Mouse (Mus musculus) liver, postnatal 0 days (tissue): ENCODE results near the gene Nfix. TPM values are rescaled to one million over a fixed set of nuclear protein-coding genes. Genes with fewer than 3 reads are reported as not detected.

Experiments used
- ATAC-seq: fragments of 200-750 bp; cut with Nextera tagmentation; 2 replicates; pipeline ENCODE4 v1.8.0; 2017; ENCODE audit warnings: mild to moderate bottlenecking, moderate library complexity
- DNase-seq: peaks from one replicate; pipeline ENCODE4 v3.0.0-alpha.2; 2016
- H3K27ac ChIP-seq: fragments of 300-500 bp; sonication (generic); 2 replicates; pipeline ENCODE4 v1.5.1; 2014; ENCODE audit warnings: antibody characterized with exemption, moderate library complexity, mild to moderate bottlenecking, low read depth
- H3K27me3 ChIP-seq: fragments of 300-500 bp; sonication (generic); 2 replicates; pipeline ENCODE4 v1.6.1; 2014; ENCODE audit warnings: low read length, control low read depth, mixed read lengths; ENCODE audit not compliant: insufficient read depth
- H3K36me3 ChIP-seq: fragments of 300-500 bp; sonication (generic); replicated peaks from 2 replicates; pipeline ENCODE4 v1.6.1; 2014; ENCODE audit warnings: mild to moderate bottlenecking, control low read depth, low read length, moderate library complexity, mixed read lengths; ENCODE audit not compliant: insufficient read depth
- H3K4me1 ChIP-seq: fragments of 300-500 bp; sonication (generic); 2 replicates; pipeline ENCODE4 v1.6.1; 2014; ENCODE audit warnings: antibody characterized with exemption, mild to moderate bottlenecking, control low read depth; ENCODE audit not compliant: insufficient read depth
- H3K4me2 ChIP-seq: fragments of 300-500 bp; sonication (generic); 2 replicates; pipeline ENCODE4 v1.6.1; 2014; ENCODE audit warnings: low read depth, mild to moderate bottlenecking, low read length, moderate library complexity, mixed read lengths
- H3K4me3 ChIP-seq: fragments of 300-500 bp; sonication (generic); 2 replicates; pipeline ENCODE4 v1.5.1; 2014; ENCODE audit warnings: low read depth, low read length
- H3K9ac ChIP-seq: fragments of 300-500 bp; sonication (generic); replicated peaks from 2 replicates; pipeline ENCODE4 v1.6.1; 2014; ENCODE audit warnings: mild to moderate bottlenecking, moderate library complexity
- H3K9me3 ChIP-seq: fragments of 300-500 bp; sonication (generic); 2 replicates; pipeline ENCODE4 v1.6.1; 2016; ENCODE audit warnings: mild to moderate bottlenecking, control low read depth, low read length, mixed read lengths
- CTCF ChIP-seq: sonication (generic); IDR thresholded peaks from 2 replicates; pipeline ENCODE4 v1.5.1; 2016; ENCODE audit warnings: antibody characterized with exemption, low read depth
- EP300 ChIP-seq: IDR thresholded peaks from 2 replicates; pipeline ENCODE4 v1.6.1; 2016; ENCODE audit warnings: antibody characterized with exemption, low read depth, mild to moderate bottlenecking
- WGBS: fragments of 180-500 bp; shearing (Covaris S2); extraction: QIAGEN DNeasy Blood & Tissue Kit; methylation state at CpG from one replicate; pipeline ENCODE4 v1.1.7; 2014; ENCODE audit not compliant: insufficient replicate concordance; 5-methylcytosine and 5-hydroxymethylcytosine counted together
- polyA plus RNA-seq: library from polyadenylated mRNA; unstranded; fragments of >200 nt; fragmentation: Nextera tagmentation; extraction: Ambion mirVana; gene quantifications from 2 replicates; pipeline ENCODE4 v1.2.1, GENCODE M21; 2015

The Nfix gene
- polyA plus RNA-seq, 1 experiment from 2014 or later, result 4.7 TPM

DNA sequence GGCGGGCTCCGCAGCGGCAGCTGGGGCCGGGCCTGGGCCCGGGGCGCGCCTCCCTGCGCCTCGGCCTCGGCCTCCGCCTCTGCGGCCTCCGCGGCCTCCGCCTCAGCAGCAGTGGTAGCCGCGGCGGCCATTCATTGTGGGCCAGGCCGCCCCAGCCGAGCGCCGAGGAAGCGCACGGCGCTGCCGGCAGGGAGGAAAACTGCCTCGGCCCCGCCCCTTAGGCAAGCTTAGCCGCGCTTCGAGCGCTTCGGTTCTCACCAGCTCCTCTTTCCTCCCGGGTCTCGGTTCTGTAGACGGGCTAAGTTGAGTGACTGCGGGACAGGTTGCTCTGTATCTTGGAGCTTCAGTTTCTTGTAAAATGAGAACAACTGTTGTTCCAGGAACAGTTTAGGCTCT lies 112.4 kb downstream of the Nfix start, which contains the start of gene Nacc1:
Gene Nacc1, minus strand, starts transcription at position 158 of the 396 bp plus-strand sequence.
- Histone ChIP-seq H3K36me3 (peaks cover 4% of the 10 kb centered on the region), H3K4me3 (peak within 1 kb of the TSS; percentile 91), H3K4me1 (peaks cover 38% of the 10 kb centered on the region), H3K9me3 (no peaks in the 10 kb centered on the region), H3K27ac (peak within 1 kb of the TSS; percentile 89), H3K27me3 (no peaks in the 10 kb centered on the region), H3K9ac (peak within 1 kb of the TSS; percentile 93), H3K4me2 (peak within 1 kb of the TSS; percentile 97)
- TF ChIP-seq EP300, result no peak
- TF ChIP-seq CTCF, result peak; percentile 24
- peak; percentile 91 for DNase-seq
- 0% methylated on average over 30 of the region's 37 CpGs for WGBS
- peak; percentile 84 for ATAC-seq

DNA sequence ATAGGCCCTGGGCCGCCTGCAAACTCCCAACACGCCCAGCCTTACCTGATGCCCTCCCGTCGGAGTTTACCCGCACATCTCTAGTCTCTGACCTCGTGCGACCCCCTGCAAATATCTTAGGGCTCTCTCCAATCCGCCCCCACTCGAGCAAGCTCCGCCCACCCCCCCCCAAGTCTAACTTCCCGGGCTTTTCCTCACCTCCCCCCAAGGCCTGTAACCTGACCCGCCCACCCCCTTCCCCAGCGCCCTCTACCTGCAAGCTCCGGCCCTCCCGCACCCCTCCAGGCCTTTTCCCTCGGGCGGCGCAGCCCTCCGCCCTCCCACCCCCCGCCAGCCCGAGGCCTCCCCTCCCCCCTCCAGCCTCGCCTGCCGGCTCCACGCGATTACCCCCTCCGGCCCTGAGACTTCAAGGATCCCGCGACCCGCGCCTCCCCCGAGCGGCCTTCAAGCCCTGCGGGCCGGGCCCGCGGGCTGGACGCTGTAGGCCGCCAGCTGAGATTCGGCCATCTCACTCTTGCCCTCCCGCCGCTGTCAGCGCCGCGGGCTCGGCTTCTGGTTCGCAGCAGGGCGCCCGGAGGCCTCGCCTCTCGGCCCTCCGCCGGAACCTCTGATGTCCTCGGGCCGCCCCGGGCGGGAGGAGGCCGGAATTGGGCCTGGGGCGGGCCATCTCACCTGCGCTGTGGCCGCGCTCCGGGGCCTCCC lies 113.0 kb downstream of the Nfix start:
- peak overlapping the region; percentile 89 for H3K27ac ChIP-seq
- H3K4me3 ChIP-seq, result peak overlapping the region; percentile 91
- TF ChIP-seq EP300, result no peak
- peak; percentile 20; the same call in 1 of the 2 replicates for TF ChIP-seq CTCF
- peak; percentile 67 for DNase-seq
- H3K9ac ChIP-seq, result peak overlapping the region; percentile 93
- 3% methylated on average over 40 of the region's 62 CpGs for WGBS
- H3K4me1 ChIP-seq, result peaks cover 38% of the 10 kb centered on the region
- no peaks in the 10 kb centered on the region for H3K9me3 ChIP-seq
- H3K27me3 ChIP-seq, result no peaks in the 10 kb centered on the region
- H3K4me2 ChIP-seq, result peak overlapping the region; percentile 94
- peak; percentile 45 for ATAC-seq
- peaks cover 9% of the 10 kb centered on the region for H3K36me3 ChIP-seq

DNA sequence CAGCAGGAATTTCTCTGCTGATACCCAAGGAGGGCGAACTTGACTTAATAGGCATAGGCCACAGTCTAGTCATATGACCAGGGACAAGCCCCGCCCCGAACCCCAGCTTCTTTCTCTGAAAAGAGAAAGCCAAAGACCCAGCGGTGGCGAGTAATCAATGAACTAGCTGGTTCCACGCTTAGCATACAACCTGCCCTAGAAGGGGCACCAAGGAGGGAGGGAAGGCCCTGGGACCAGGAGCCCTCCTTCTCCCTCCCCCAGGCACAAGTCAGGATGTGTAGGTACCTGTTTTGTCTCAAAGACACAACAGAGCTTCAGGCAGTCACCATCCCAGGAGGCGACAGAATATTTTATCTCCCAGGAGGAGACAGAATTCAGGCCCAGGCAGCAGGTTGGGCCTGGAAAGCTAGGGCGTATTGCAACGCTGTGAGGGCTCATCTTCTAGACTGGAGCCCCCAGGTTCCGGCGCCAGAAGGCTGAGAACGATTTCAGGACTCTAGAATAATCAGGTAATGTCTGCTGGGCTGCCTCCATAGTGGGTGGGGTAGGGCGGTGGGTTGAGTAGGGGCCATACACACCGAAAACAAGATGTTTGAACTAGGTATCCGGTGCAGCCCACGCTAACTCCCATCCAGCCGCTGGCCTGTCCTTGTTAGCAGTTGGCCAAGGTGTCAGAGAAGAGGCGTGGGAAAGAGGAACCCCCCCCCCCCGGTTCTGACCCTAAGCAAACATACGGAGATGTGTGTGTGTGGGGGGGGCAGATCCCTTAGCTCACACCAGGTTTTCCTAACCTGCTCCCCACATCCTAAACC lies 113.7 kb downstream of the Nfix start, which contains the start of gene Trmt1:
Gene Trmt1, plus strand, starts transcription at position 117 of the 812 bp plus-strand sequence.
- Histone ChIP-seq H3K4me1 (peaks cover 38% of the 10 kb centered on the region), H3K4me3 (peak within 1 kb of the TSS; percentile 91), H3K9ac (peak within 1 kb of the TSS; percentile 93), H3K27me3 (no peaks in the 10 kb centered on the region), H3K4me2 (peak within 1 kb of the TSS; percentile 94), H3K36me3 (peaks cover 12% of the 10 kb centered on the region), H3K27ac (peak within 1 kb of the TSS; percentile 89), H3K9me3 (no peaks in the 10 kb centered on the region)
- no peak for TF ChIP-seq CTCF
- TF ChIP-seq EP300, result no peak
- DNase-seq (peak; percentile 58), ATAC-seq (no peak)
- 9% methylated on average over 19 of the region's 20 CpGs for whole genome bisulfite sequencing

DNA sequence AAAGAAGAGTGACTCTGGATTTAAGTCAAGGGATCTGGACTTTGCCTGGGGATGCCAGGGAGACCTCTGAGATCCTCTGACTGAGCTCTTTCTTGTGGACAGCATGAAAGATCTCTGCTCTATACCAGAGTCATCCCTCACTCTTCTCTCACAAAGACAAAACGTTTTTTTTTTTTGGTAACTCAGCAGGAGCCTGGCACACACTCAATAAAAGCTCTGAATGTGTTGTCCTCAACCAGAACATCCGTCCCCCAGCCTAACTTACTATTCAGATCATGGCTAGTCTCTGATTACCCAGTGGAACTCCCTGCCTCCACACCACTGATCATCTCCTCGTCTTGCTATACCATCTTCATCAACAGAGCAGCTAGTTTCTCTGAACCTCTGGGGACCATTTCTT lies 115.6 kb downstream of the Nfix start:
- ATAC-seq (no peak), DNase-seq (no peak)
- no peaks in the 10 kb centered on the region for H3K9me3 ChIP-seq
- H3K9ac ChIP-seq, result no peak overlapping the region
- no peak overlapping the region for H3K27ac ChIP-seq
- 56% methylated on average over 3 of the region's 3 CpGs for WGBS
- H3K4me2 ChIP-seq, result no peak overlapping the region
- no peak overlapping the region for H3K4me3 ChIP-seq
- H3K4me1 ChIP-seq, result peaks cover 29% of the 10 kb centered on the region
- H3K27me3 ChIP-seq, result no peaks in the 10 kb centered on the region
- no peak for TF ChIP-seq CTCF
- TF ChIP-seq EP300, result no peak
- H3K36me3 ChIP-seq, result 0 out of 2 replicates have a peak, but pooled peaks cover 9% of the 10 kb centered on the region

DNA sequence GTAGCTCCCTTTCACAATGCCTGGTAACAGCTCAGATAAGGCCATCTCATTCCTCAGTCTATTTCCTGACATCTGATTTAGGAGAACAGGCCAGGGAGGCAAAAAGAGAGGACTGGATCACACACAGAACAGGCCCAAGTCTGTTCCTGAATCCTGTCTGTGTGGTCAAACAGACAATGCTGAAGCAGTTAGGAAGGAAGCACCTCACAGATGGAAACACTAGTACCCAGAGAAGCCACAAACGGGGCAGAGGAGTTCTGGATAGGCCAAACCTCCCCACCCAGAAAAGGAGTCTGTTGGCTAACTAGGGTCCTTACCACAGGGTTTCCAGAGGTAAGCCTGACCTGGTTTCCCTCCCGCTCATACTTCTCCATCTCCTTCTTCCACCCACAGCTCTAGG lies 117.9 kb downstream of the Nfix start:
- no peak overlapping the region for H3K9ac ChIP-seq
- H3K27ac ChIP-seq, result no peak overlapping the region
- H3K36me3 ChIP-seq, result 0 out of 2 replicates have a peak, but pooled peaks cover 12% of the 10 kb centered on the region
- WGBS, result 64% methylated on average over 2 of the region's 2 CpGs
- H3K4me2 ChIP-seq, result no peak overlapping the region
- H3K4me1 ChIP-seq, result peaks cover 17% of the 10 kb centered on the region
- ATAC-seq (no peak), DNase-seq (no peak)
- no peaks in the 10 kb centered on the region for H3K27me3 ChIP-seq
- TF ChIP-seq EP300, result no peak
- TF ChIP-seq CTCF, result no peak
- no peaks in the 10 kb centered on the region for H3K9me3 ChIP-seq
- H3K4me3 ChIP-seq, result no peak overlapping the region

DNA sequence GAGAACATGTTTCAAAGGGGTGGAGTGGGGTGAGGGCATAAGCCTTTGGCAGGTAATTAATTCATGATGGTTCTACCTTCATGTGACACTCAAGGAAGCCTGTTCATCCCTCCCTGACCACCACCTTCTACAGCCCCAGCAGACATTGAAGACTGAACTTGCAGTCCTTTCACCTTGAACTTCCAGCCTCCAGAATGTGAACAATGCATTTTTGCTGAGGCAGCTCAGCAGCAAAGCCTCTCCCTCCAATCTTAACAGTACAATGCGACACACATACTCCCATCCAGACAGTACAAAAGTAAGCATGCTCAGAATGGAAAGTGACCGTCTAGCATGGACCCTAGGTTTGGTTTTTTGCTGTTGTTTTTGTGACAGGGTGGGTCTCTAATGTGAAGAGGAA lies 118.7 kb downstream of the Nfix start:
- TF ChIP-seq CTCF (no peak), EP300 (no peak)

More for the DNA sequence above, 118.7 kb downstream of the Nfix start:
- Histone ChIP-seq H3K4me3 (no peak overlapping the region), H3K36me3 (0 out of 2 replicates have a peak, but pooled peaks cover 12% of the 10 kb centered on the region), H3K4me2 (no peak overlapping the region), H3K9ac (no peak overlapping the region), H3K27me3 (no peaks in the 10 kb centered on the region), H3K4me1 (peaks cover 12% of the 10 kb centered on the region), H3K27ac (no peak overlapping the region), H3K9me3 (no peaks in the 10 kb centered on the region)
- ATAC-seq (no peak), DNase-seq (no peak)
- WGBS, result 80% methylated on average over 2 of the region's 2 CpGs
